Mouse (Mus musculus) bone marrow macrophage, adult 2 months (primary cell): ENCODE data around the gene Olfr535.
"Not testable (repeated sequence)": the region's sequence is repeated elsewhere in the genome, so short reads cannot be mapped to it uniquely, and the experiment has no call there.

ENCODE experiments used
- CTCF ChIP-seq: IDR thresholded peaks from 2 replicates; pipeline ENCODE4 v1.5.1; 2012; ENCODE audit warnings: low read depth, mild to moderate bottlenecking, low read length, moderate library complexity
- POLR2A ChIP-seq: IDR thresholded peaks from 2 replicates; pipeline ENCODE4 v1.6.1; 2012; ENCODE audit warnings: mild to moderate bottlenecking, low read depth, low read length, borderline replicate concordance

DNA sequence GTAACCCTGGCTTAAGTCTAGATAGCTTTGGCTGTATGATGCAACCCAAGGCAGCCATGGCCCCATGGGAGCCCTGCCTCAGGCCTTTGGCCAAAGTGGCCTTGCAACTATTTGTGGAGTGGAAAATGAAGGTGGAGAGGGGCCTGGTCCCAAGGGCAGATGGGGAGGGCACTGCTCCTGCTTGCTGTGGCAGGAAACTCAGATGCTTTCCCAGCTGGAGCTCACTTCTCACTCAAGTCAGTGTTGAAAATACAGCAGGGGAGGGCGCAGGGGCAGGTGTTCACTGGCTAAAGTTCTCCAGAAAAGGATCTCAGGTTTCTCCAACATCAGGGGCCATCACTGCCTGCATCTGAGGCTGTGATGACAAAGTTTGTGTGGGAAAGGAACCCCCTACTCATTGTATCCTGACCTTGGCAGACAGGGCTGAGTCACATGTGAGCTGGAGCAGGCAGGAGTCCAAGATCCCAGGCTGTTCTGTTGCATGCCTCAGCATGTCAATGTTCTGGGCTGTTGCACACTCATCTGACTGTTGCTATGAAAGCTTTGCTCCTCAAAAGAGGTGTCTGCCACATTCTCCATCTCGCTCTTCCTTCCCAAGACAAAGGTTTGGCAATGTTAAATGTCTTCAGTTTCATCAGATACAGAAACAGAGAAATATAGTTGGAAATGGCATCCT, 23.5 kb downstream of the Olfr535 start, which contains the start of gene Olfr536:
- TF ChIP-seq CTCF, POLR2A: not testable (repeated sequence)
